Mouse (Mus musculus): ENCODE measurements at regions not wholly inside any gene's neighbourhood (a gene's known extent, or its start where the extent isn't known, plus 50 kb on each side); places are given as distances from the start of the nearest gene placed in this dataset.
A peak's percentile ranks its signal among the peaks of the same experiment; 100 is the strongest.

DNA sequence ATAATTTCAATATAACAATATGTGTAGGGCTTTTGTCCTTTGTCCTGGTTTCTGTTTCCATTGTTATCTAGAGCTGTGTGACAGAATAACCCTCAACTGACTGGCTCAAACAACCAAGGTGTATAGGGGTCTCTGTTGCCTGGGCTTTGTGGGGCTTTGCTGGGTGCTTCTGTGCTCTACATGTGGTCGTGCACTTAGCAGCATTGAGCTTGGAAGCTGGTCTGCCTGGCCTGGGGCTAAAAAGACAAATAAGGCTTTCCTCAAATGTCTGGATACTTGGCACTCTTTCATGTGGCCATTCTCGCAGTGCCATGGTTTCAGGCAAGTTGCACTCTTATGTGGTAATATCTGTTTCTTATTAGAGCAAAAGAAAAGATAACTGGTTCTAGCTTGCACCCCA is 291.8 kb upstream of the Gm11146 start:
- Histone ChIP-seq H3K9me3 (ENCODE audit: control insufficient read depth, low read length) (no peaks in the 10 kb centered on the region), H3K4me1 (replicated peaks; ENCODE audit: control insufficient read depth, insufficient read depth, low read length) (peaks cover 8% of the 10 kb centered on the region), H3K4me3 (replicated peaks; ENCODE audit: low read length) (no peak overlapping the region), H3K27ac (ENCODE audit: low read length) (peak overlapping the region; percentile 96), H3K9ac (replicated peaks; ENCODE audit: low read depth, low read length) (no peak overlapping the region), H3K27me3 (replicated peaks; ENCODE audit: control insufficient read depth, insufficient read depth, low read length) (no peaks in the 10 kb centered on the region), H3K4me2 (ENCODE audit: low read length) (no peak overlapping the region), H3K36me3 (ENCODE audit: control insufficient read depth, insufficient read depth) (no peaks in the 10 kb centered on the region)
- 16% methylated on average over 2 of the region's 2 CpGs for WGBS
- peak; percentile 88 for ATAC-seq

DNA sequence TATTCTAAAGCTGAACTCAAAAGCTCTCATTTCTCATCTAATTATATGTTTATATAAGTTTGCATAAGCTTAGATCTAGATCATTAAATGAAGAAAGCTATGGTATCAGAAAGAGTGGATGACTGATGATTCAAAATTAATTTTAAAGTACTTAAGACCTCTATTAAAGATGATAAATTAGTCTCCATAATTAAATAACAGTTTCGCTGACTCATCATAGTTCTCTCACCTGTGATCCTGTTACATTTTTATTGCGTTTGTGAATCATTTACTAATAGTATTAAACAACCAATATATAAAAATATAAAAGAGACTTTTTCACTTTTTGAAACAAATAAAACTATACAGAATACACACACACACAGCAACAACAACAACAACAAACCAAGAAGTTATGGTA is 290.8 kb upstream of the Gm11146 start:
- no peaks in the 10 kb centered on the region for H3K36me3 ChIP-seq (ENCODE audit: control insufficient read depth, insufficient read depth)
- no peak for ATAC-seq
- H3K4me3 ChIP-seq (replicated peaks; ENCODE audit: low read length): no peak overlapping the region
- H3K4me2 ChIP-seq (ENCODE audit: low read length): no peak overlapping the region
- no peaks in the 10 kb centered on the region for H3K9me3 ChIP-seq (ENCODE audit: control insufficient read depth, low read length)
- H3K9ac ChIP-seq (replicated peaks; ENCODE audit: low read depth, low read length): no peak overlapping the region
- H3K27ac ChIP-seq (ENCODE audit: low read length): no peak overlapping the region
- H3K4me1 ChIP-seq (replicated peaks; ENCODE audit: control insufficient read depth, insufficient read depth, low read length): peaks cover 8% of the 10 kb centered on the region
- 90% methylated on average over 2 of the region's 2 CpGs for WGBS
- H3K27me3 ChIP-seq (replicated peaks; ENCODE audit: control insufficient read depth, insufficient read depth, low read length): no peaks in the 10 kb centered on the region

DNA sequence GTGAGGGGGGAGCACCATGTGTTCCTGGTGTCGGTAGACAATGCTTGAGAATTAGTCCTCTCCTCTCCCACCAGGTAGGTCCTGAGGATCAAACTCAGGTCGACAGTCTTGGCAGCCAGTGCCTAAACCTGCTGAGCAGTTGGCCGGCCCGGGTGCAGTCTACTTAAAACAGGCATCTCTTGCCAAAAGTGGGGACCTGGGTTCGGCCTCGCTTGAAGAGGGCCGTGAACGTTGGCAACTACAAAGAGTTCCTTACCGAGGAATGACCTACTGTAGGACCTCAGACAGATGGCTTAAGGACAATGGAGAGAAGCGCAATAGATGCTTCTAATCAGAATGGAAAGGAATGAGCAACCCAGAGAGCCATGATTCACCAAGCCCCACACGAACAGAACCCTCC is 287.5 kb upstream of the Gm11146 start:
- 85% methylated on average over 11 of the region's 11 CpGs for WGBS
- H3K27ac ChIP-seq (ENCODE audit: low read length): no peak overlapping the region

DNA sequence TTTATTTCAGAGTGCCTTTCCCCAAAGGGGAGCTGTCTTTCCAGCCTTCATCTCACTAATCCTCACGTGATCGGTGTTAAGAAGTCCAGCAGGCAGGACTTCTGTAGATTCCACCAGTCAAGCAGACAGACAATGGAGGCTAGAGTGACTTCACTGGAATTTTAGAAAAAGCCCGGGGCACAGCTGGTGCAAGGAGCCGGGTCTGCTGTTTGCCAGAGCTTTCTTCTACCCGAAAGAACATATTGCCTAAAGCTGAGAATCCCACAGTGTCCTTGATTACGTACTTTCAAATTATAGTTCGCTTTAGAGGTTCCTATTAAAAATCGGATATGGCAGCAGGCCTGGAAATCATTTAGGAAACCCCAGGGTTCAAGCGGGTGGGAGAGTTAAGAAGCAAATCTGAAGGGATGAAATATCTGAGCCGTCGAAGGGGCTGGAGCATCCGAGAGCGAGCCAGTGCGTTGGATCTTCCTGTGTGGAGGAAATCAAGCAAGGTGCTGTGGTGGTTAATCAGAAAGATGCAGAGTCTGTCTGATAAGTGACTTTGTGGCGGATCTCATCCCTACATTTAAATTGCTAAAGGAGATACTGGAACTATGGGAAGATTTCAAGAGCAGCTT is 283.3 kb upstream of the Gm11146 start:
- Histone ChIP-seq H3K4me1 (replicated peaks; ENCODE audit: control insufficient read depth, insufficient read depth, low read length) (peaks cover 7% of the 10 kb centered on the region; the same call in 1 of the 2 replicates), H3K36me3 (ENCODE audit: control insufficient read depth, insufficient read depth) (no peaks in the 10 kb centered on the region), H3K4me2 (ENCODE audit: low read length) (peak overlapping the region; percentile 27), H3K4me3 (replicated peaks; ENCODE audit: low read length) (no peak overlapping the region), H3K27me3 (replicated peaks; ENCODE audit: control insufficient read depth, insufficient read depth, low read length) (no peaks in the 10 kb centered on the region), H3K27ac (ENCODE audit: low read length) (peak overlapping the region; percentile 61), H3K9ac (replicated peaks; ENCODE audit: low read depth, low read length) (peak overlapping the region; percentile 19; the same call in 1 of the 2 replicates), H3K9me3 (ENCODE audit: control insufficient read depth, low read length) (no peaks in the 10 kb centered on the region)
- 33% methylated on average over 15 of the region's 15 CpGs for WGBS
- ATAC-seq: peak; percentile 75

More for the DNA sequence above, 287.5 kb upstream of the Gm11146 start:
- ATAC-seq: no peak
- H3K9ac ChIP-seq (replicated peaks; ENCODE audit: low read depth, low read length): no peak overlapping the region
- H3K4me2 ChIP-seq (ENCODE audit: low read length): no peak overlapping the region
- H3K36me3 ChIP-seq (ENCODE audit: control insufficient read depth, insufficient read depth): no peaks in the 10 kb centered on the region
- no peaks in the 10 kb centered on the region for H3K27me3 ChIP-seq (replicated peaks; ENCODE audit: control insufficient read depth, insufficient read depth, low read length)
- no peak overlapping the region for H3K4me3 ChIP-seq (replicated peaks; ENCODE audit: low read length)
- H3K4me1 ChIP-seq (replicated peaks; ENCODE audit: control insufficient read depth, insufficient read depth, low read length): peaks cover 14% of the 10 kb centered on the region
- H3K9me3 ChIP-seq (ENCODE audit: control insufficient read depth, low read length): no peaks in the 10 kb centered on the region

DNA sequence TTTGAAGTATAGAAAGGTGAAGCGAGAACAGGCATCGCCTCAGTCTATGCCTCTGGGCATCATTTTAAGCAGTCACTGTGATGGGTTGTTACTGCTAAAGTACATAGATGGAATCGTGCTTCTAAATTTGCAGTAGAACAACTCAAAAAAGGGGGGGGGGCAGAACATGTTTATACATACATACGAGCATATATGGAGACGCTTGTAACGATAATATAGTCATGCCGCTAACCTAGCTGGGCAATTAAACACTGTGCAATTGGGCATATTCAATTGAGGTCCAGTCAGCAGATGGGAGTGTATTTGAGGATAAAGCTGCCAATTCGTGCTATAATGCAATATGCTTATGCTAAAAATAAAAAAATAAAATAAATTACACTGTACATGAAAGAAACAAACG is 282.6 kb upstream of the Gm11146 start:
- H3K4me1 ChIP-seq (replicated peaks; ENCODE audit: control insufficient read depth, insufficient read depth, low read length): peaks cover 7% of the 10 kb centered on the region; the same call in 1 of the 2 replicates
- no peaks in the 10 kb centered on the region for H3K9me3 ChIP-seq (ENCODE audit: control insufficient read depth, low read length)
- H3K9ac ChIP-seq (replicated peaks; ENCODE audit: low read depth, low read length): no peak overlapping the region
- H3K27ac ChIP-seq (ENCODE audit: low read length): peak overlapping the region; percentile 3; the same call in 1 of the 2 replicates
- no peak overlapping the region for H3K4me3 ChIP-seq (replicated peaks; ENCODE audit: low read length)
- WGBS: 72% methylated on average over 9 of the region's 9 CpGs
- no peak for ATAC-seq
- no peaks in the 10 kb centered on the region for H3K36me3 ChIP-seq (ENCODE audit: control insufficient read depth, insufficient read depth)
- H3K4me2 ChIP-seq (ENCODE audit: low read length): no peak overlapping the region
- H3K27me3 ChIP-seq (replicated peaks; ENCODE audit: control insufficient read depth, insufficient read depth, low read length): no peaks in the 10 kb centered on the region

DNA sequence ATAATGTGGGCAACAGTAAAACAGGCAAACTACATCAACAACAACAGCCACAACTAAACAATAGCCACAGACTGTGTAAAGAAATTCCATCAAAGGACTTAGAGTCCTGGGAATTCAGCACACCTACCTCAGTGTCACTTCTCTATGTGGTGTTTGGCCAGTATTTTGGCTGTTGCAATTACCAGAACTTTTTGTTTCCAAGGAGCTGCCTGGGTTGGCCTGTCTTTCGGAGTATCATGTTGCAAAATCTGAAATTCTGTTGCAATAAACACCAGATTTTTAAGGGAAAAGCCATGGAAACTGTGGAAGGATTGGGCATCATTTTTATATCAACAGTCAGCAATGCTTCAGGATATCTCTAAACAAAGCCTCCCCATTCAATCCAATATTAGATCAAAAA is 275.1 kb upstream of the Gm11146 start:
- no peak overlapping the region for H3K27ac ChIP-seq (ENCODE audit: low read length)
- no peak overlapping the region for H3K4me3 ChIP-seq (replicated peaks; ENCODE audit: low read length)
- 85% methylated on average over 1 of the region's 1 CpGs for WGBS
- no peak overlapping the region for H3K9ac ChIP-seq (replicated peaks; ENCODE audit: low read depth, low read length)
- no peaks in the 10 kb centered on the region for H3K4me1 ChIP-seq (replicated peaks; ENCODE audit: control insufficient read depth, insufficient read depth, low read length)
- no peaks in the 10 kb centered on the region for H3K27me3 ChIP-seq (replicated peaks; ENCODE audit: control insufficient read depth, insufficient read depth, low read length)
- H3K4me2 ChIP-seq (ENCODE audit: low read length): no peak overlapping the region
- ATAC-seq: no peak
- H3K36me3 ChIP-seq (ENCODE audit: control insufficient read depth, insufficient read depth): no peaks in the 10 kb centered on the region
- H3K9me3 ChIP-seq (ENCODE audit: control insufficient read depth, low read length): no peaks in the 10 kb centered on the region

DNA sequence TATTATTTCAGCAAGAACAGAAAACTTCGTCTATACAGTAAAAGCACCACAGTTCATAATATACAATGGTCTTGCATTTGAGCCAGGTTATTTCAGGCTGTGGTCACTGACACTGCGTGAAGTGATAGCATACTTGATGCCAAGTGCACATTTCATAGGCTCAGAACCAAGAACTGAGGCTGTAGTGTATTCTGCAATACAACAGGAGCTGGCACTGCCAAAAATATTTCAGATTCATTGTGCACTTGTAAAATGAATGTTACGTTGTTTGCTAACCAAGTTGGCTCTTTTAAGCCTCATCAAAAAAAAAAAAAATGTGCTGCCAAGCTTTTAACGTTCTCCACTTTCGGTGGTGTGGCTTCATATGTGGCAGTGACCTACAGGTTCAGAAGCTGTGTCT is 261.4 kb upstream of the Gm11146 start:
- no peak for ATAC-seq
- H3K4me3 ChIP-seq (replicated peaks; ENCODE audit: low read length): no peak overlapping the region
- H3K4me1 ChIP-seq (replicated peaks; ENCODE audit: control insufficient read depth, insufficient read depth, low read length): no peaks in the 10 kb centered on the region
- no peaks in the 10 kb centered on the region for H3K27me3 ChIP-seq (replicated peaks; ENCODE audit: control insufficient read depth, insufficient read depth, low read length)
- H3K9ac ChIP-seq (replicated peaks; ENCODE audit: low read depth, low read length): no peak overlapping the region
- no peaks in the 10 kb centered on the region for H3K9me3 ChIP-seq (ENCODE audit: control insufficient read depth, low read length)
- 56% methylated on average over 5 of the region's 5 CpGs for WGBS
- no peak overlapping the region for H3K27ac ChIP-seq (ENCODE audit: low read length)
- H3K36me3 ChIP-seq (ENCODE audit: control insufficient read depth, insufficient read depth): no peaks in the 10 kb centered on the region
- H3K4me2 ChIP-seq (ENCODE audit: low read length): no peak overlapping the region

DNA sequence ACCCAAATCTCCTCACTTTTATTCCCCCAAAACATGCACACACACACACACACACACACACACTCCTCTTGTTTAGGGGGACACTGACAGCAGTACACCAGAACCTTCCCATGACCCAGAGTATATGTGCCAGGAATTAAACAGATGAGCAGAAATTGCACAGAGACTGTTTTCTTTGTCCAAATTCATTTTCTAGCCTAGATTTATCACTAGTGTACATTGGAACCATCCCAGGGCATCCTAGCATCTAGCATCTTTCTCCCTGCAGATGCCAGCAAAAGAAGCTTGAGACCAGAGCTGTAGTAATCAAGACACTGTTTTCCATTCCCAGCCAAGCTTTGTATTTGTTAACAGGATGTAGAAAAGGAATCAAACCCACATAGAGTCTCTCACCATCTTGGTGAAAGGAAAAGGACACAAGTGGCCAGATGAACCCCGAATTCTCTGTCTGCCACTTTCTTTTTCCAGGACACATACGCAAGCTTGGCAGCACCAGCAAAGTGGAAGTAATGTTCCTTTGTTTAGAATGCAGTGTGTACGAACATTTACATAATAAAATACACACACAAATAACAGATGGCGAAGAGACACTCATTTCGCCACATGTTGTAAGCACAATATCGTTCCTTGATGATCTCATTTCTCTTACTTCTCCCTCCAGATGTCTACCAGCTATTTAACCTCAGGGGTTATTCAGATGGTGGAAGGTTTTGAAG is 250.3 kb upstream of the Gm11146 start:
- Histone ChIP-seq H3K9me3 (ENCODE audit: control insufficient read depth, low read length) (no peaks in the 10 kb centered on the region), H3K27me3 (replicated peaks; ENCODE audit: control insufficient read depth, insufficient read depth, low read length) (no peaks in the 10 kb centered on the region), H3K4me3 (replicated peaks; ENCODE audit: low read length) (no peak overlapping the region), H3K36me3 (ENCODE audit: control insufficient read depth, insufficient read depth) (no peaks in the 10 kb centered on the region), H3K9ac (replicated peaks; ENCODE audit: low read depth, low read length) (no peak overlapping the region), H3K4me1 (replicated peaks; ENCODE audit: control insufficient read depth, insufficient read depth, low read length) (peaks cover 5% of the 10 kb centered on the region), H3K27ac (ENCODE audit: low read length) (peak overlapping the region; percentile 90), H3K4me2 (ENCODE audit: low read length) (peak overlapping the region; percentile 18)
- 15% methylated on average over 6 of the region's 6 CpGs for WGBS
- peak; percentile 87 for ATAC-seq

DNA sequence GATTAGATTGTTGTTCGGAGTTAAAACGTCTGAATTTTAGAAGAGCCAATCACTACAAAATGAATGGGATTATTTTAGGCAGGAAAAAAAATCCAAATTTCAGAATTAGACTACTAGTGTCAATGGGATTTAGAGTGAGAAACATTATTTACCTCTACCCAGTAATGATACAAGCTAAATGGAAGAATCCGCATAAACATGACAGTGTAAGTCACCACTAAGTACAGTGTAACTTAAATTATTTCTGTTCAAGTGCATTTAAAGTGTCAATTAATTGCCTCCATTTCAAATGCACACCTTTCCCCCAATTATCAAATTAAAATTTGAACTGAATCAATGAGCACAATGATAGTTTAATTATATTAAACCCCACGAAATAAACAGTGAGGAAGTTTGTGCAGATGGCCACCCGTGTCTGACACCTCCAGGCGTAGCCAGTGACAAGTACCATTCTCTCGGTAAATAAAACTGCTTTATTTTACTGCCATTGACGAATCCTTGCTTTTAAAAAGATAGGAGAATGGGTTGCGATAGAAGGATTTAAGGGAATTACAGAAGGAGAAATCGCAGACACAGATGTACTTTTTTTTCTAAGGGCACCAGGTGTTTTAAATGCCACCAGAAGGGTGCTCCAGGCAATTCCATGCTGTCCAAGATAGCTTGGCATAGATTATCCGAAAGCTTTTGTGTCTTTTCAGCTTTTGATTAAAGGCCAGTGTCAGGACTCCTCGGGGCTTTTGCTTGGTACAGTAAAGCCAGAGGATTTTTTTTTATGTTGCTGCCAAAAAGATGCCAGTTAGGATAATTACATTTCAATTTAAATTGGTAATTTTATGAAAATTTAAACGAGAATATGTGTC is 249.5 kb upstream of the Gm11146 start:
- ATAC-seq: peak; percentile 92
- no peak overlapping the region; the same call in 1 of the 2 replicates for H3K9ac ChIP-seq (replicated peaks; ENCODE audit: low read depth, low read length)
- no peaks in the 10 kb centered on the region for H3K27me3 ChIP-seq (replicated peaks; ENCODE audit: control insufficient read depth, insufficient read depth, low read length)
- no peaks in the 10 kb centered on the region for H3K9me3 ChIP-seq (ENCODE audit: control insufficient read depth, low read length)
- H3K36me3 ChIP-seq (ENCODE audit: control insufficient read depth, insufficient read depth): no peaks in the 10 kb centered on the region
- H3K4me2 ChIP-seq (ENCODE audit: low read length): peak overlapping the region; percentile 18
- no peak overlapping the region for H3K4me3 ChIP-seq (replicated peaks; ENCODE audit: low read length)
- peak overlapping the region; percentile 90 for H3K27ac ChIP-seq (ENCODE audit: low read length)
- peaks cover 5% of the 10 kb centered on the region for H3K4me1 ChIP-seq (replicated peaks; ENCODE audit: control insufficient read depth, insufficient read depth, low read length)
- 8% methylated on average over 13 of the region's 13 CpGs for WGBS

All from forebrain, embryonic 16.5 days (tissue).